Mouse (Mus musculus) B cell, adult 2 months (primary cell): ENCODE measurements around the gene Cpped1.

ENCODE experiments used
- DNase-seq, 2 experiments: peaks; one replicate each; pipeline ENCODE4 v3.0.0; 2022

Cpped1 gene

DNA sequence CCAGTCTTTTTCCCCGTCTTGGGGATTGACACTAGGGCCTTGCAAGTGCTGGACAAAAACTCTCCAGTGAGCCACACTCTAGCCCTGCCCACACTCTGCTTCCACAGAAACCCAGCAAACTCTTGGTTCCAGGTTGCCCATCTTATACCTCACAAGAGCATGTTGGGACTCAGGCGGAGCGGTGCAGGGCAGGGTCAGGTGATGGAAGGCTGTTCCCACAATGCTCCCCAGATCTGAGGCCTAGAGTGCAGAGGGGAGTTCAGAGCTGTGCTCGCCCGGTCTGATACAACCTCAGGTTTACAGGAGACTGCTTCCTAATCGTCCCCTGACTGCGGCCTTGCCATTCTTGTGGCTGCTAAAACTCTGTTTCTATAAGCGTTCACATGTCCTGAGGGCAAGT, 151.8 kb downstream of the Cpped1 start:
- no peak for DNase-seq

DNA sequence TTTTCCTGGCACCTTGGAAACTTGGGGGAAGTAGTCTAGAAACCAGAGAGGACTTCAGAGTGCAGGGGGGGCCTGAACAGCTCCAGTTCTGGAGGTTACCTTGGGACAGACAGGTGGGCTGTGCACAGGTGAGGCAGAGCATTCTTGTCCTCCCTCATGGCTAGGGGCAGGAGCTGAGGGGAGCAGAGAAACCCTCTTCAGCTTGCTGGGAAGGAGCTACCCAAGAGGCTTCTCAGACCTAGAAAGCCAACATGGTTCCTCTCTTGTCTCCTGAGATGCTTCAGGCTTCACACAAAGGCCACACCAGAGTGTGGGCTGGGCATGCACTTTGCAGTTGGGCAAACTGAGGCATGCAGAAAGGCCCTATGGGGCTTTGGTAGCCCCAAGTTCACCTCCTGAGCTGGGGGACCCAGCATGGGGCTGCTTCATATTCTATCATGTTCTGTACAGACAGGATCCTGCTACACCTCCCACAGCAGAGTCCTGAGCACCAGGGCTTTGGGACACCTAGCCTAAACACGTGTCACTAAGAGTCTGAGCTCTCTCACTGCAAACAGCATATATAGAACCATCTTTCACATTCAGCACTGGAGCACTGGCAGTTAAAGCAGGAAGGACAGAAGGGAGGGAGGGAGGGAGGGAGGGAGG, 152.5 kb downstream of the Cpped1 start:
- DNase-seq: no peak

DNA sequence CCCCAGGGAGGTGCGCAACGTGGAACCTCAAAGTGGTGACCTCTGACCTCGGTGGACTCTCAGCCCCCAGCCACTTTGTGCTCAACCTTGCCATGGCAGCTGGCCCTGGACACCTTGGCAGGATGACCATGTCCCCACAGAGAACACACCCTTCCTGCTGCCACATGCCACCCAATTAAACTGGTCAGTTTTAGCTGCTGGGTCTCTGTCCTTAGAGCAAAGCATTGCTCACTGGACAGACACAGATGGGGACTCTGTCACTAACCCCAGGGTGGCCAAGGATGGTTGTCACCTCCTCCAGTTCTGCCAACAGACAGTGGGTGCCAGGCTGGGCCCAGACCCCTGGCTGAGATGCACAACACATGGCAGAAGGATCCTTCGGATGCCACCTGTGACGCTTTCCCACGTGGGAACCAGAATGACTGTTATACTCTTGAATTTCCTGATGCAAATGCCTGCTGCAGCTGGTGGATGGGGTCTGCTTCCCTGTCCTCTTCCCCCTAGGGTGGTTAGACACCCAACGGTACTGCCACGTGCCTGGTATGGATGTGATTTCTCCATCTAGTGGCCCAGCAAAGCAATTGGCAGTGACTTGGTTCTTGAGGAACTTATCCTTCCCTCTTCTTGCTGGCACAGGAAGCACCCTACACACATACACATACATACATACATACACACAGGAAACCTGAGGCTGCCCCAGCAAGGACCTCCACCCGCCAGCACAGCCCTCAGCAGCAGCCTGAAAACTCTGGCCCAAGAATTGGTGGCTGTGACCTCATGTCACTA, 153.8 kb downstream of the Cpped1 start:
- DNase-seq: no peak

DNA sequence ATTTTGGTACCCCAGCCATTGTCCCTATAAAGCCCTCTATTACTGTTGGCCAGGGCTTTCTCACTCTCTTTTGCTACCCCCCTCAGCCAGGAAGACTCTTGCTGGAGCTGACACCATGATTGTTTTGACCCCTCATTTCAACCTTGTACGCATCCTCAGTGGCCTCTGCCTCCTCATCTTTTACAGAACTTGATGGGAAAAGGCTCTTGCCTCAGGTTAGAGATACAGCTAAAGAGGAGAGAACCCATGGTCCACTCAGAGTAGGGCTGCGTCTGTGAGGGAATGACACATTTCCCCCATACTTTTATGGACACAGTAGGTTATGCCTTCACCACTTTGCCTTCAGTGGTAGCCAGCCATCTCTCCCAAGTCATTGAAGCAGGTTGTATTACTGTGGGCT, 155.1 kb downstream of the Cpped1 start:
- no peak for DNase-seq
